Mouse (Mus musculus) erythroid progenitor cell, adult 5-6 weeks (primary cell): ENCODE measurements around the gene Derl3. TPM values are rescaled to one million over a fixed set of nuclear protein-coding genes. Genes with fewer than 3 reads are reported as not detected.
"Not testable (repeated sequence)": the region's sequence is repeated elsewhere in the genome, so short reads cannot be mapped to it uniquely, and the experiment has no call there.

Experiments used
- ATAC-seq: replicated peaks from 2 replicates; pipeline ENCODE4 v1.8.0; 2016; ENCODE audit warnings: moderate number of reproducible peaks, mild to moderate bottlenecking, moderate TSS enrichment, inconsistent platforms; ENCODE audit not compliant: poor library complexity, low FRiP score, severe bottlenecking
- total RNA-seq, 2 experiments: library from RNA; stranded (forward) in 1 of 2; stranded (reverse) in 1 of 2; fragments of 150-400 nt in 1 of 2; fragments of 186-747, 209-891 nt in 1 of 2; gene quantifications; 2 replicates each; pipeline versions ENCODE4 v1.2.3 to v1.2.4; 2015 to 2017; ENCODE audit warnings: low replicate concordance in 2 of 2

Derl3 gene
- total RNA-seq (2015; ENCODE audit: low replicate concordance) (not detected in 2 replicates), total RNA-seq (2017; ENCODE audit: low replicate concordance) (not detected in 2 replicates)

- peak; percentile 98 for ATAC-seq
These were observed at the start of gene Derl3 for GRCm38 (mm10) chr10:75893089-75893750. Gene Derl3, plus strand, starts transcription at chr10:75893413.

GRCm38 (mm10) chr10:75843898-75844297 lies 49.3 kb upstream of the Derl3 start:
- not testable (repeated sequence) for ATAC-seq

- ATAC-seq = peak; percentile 7
These were observed 48.4 kb upstream of the Derl3 start for GRCm38 (mm10) chr10:75844800-75845199.

DNA sequence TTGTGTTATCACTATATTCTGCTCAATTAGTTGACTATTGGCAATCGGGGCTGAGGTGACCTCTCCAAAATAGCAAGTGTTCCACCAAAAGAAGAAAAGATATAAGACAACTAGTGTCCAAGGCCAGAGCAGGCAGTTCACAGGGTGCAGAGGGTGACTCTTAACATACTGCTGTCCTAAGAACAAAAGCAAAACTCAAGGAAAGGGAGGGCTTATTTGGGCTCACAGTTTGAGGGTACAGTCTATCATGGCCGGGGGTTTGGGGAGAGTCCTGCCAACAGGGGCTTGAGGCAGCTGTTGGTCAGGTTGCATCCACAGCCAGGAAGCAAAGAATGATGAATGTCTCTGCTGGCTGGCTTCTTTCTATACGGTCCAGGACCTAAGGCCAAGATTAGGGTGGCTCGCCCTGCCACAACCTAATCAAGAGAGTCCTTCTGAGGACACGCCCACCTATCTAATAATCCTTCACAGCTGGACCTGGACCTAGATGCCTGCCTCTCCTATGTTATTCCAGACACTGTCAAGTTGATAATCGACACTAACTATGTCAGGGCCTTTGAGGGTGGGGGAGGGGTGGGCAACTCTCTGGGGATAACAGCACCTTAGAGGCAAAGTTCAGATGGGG lies 47.8 kb upstream of the Derl3 start:
- peak; percentile 97 for ATAC-seq

DNA sequence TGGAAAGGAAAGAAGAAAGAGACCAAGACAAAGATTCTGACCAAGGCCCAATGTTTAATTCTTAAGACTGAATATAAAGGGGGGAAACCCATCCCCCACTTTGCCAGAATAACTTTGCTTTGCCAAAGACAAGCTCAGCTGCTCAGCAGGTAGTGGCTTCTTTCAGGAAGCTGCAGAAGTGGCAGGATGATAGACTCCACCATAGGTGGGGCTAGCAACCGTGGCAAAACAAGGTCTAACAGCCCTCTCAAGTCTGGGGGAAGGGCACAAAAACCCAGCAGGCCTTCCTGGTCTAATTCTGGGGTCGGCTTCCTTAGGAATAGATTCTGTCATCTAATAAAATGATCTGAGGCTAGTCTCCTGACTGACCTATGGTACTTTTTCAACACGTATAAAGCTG lies 44.8 kb upstream of the Derl3 start:
- no peak for ATAC-seq

DNA sequence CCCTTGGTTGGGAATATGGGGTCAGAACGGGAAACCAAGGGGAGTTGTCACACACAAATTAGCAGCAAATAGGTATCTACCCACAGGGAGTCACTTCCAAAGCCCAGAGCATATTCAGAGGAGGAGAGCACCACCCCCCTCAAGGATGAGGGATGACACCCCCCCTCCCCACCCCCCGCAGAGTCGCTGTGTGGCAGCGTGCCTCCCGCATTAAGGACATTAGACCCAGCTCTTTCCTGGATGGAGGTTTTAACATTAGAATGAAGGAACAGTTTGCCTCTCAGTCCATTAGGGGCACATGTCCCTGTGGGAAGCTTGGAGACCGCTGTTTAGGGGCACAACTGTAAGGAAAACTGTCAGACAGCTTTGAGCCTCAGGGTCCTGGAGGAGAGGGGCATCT lies 42.1 kb upstream of the Derl3 start:
- ATAC-seq = no peak

DNA sequence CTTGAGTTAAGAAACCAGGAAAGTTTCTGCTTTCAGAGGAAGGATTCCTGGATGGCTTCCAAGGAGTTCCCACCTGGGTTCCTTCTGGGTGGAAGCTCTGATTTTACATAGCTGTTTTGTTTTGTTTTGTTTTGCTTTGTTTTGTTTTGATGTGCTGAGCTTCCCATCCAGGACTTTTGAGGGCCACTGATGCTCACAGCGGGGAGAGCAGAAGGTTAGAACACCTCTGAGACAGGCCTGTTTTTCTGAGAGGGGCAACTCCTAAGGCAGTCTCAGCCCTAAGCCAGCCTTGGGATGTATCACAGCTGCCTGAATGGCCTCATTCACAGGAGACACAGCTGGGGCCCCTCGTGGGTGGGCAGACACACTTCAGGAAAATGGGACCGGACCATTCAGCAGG lies 41.5 kb upstream of the Derl3 start:
- ATAC-seq = no peak

DNA sequence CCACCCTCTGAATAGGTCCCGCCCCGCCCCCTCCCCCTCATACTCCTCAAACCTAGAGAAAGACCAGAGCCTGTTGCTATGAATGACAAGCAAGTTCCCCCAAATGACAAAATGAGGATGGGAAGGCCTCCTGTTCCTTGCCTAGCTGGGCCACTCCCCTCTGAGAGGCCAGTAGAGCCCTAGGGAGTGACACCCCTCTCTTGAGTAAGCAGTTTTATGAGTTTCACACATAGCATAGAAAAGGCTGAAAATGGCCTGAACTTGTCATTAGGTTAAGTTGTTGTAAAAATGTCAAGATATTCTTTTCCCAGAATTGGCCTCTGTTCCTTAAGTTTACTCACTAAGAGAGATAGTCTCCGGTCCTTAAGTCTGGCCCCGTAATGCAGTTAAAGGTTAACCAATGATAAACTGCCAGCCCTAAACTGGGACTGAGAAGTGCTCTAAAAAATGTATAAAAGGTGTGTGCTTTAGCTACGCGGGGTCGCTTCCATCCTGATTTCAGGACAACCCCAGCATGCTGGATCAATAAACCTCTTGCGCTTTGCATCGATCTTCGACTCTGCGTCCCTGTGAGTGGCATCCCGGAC lies 40.6 kb upstream of the Derl3 start:
- no peak for ATAC-seq

DNA sequence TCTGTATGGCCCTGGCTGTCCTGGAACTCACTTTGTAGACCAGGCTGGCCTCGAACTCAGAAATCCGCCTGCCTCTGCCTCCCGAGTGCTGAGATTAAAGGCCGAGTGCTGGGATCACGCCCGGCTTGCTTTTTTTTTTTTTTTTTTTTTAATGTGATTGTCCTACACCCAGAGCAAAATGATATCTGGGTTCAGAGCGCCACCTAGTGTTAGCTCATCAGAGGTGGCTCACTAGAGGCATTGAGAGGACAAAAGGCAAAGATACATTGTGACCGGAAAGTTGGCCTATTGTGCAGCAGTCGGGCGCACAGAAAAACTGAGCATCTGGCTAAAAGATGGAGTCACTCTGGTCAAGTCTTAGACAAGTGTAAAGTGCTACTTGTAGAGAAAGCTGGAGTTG lies 39.8 kb upstream of the Derl3 start:
- ATAC-seq = peak; percentile 71

DNA sequence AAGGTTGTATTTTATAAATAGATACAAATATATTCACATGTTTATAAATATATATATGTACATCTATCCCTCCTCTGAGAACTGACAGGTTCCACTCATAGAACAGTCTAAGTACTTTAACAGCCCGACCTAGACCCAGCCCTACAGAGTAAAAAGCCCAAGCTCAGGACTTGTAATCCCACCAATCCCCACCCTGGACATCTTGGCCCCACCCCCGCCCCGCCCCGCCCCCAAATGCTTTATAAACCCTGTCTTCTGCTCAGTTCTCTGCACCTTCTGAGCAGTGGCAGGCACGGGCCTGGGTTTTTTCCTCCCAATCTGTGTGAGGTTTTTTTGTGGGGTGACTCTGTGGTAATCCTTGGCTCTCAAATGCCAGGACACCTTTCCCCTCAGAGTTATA lies 39.1 kb upstream of the Derl3 start:
- ATAC-seq = no peak

DNA sequence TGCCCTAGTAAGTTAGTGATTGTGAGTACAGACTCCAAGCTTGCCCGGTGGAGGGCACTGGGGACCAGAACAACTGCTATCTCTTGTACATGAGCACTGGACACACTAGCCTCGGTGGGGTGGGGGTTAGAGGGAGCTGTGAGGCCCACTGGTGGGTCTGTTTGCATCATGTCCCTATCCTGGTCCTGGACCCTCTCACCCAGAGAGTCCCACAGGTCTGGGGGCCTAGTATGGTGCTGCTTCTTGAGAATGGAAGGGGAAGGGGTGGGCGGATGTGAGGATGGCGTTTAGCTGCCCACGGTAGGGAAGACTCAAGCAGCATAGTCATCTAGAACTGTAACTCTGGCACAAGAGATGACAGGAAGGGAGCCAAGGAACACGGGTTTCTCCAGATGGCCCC lies 38.4 kb upstream of the Derl3 start:
- ATAC-seq = no peak

DNA sequence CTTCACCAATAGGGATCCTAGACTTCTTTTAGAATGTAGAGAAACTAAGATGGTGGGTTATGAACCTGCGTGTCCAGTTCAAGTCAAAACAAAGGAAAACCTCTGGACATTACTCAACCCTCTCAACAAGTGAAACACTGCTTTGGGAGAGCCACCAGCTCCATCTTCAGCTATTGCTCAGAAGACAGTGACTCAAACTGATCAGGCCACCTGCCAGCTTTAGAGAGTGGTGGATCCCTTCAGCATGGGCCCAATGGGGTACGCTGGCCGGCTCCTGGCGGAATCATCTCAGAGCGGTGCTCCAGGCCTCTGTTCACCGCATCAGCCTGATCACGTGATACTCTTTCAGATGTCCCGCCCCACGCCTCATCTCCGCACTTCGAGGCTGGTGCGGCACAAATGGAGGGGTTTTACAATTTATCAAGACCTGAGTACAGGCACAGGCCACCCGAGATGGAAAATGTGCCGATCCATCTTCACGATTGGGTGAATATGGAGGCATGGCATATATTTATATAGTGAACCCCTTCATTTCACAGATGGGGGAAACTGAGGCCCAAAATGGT lies 37.7 kb upstream of the Derl3 start:
- no peak for ATAC-seq

GRCm38 (mm10) chr10:75856155-75856907 lies 36.9 kb upstream of the Derl3 start:
- ATAC-seq = no peak

DNA sequence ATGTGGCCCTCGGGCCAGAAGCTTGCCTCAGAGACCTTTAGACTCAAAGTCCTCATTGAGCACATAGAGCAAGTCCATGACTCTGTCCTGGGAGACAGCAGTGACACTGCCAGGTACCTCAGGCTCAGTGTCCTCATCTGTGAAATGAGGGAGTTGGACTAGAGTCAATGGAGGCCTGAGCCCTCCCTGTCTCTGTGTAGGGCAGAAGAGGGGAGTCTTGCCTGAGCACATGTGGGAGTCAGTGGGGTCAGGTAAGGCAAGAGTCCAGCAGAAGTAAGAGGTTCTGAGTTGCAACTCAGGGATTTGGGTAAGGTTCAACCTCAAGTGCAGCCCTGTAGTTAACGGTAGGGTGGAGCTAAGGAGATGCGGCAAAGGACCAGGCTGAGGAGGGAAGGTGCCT lies 36.2 kb upstream of the Derl3 start:
- ATAC-seq = no peak

DNA sequence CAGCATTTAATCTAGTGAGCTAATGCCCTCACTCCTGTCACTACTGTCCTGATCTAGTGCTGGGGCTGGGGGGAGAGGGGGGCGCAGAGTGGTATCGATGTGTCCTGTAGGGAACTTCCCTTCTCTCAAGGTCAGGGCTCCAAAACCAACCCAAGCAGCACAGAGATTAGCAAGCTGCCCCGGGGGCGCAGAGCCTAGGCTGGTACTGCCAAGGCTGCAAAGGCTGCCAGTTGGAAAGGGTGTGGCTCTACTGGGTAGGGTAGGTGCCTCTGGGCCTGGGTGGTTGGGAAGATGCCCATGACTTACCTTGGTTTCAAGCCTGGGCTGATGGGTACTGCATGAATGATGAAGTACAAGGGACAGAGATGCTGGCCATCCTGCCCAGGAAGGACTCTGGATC lies 35.6 kb upstream of the Derl3 start:
- no peak for ATAC-seq

DNA sequence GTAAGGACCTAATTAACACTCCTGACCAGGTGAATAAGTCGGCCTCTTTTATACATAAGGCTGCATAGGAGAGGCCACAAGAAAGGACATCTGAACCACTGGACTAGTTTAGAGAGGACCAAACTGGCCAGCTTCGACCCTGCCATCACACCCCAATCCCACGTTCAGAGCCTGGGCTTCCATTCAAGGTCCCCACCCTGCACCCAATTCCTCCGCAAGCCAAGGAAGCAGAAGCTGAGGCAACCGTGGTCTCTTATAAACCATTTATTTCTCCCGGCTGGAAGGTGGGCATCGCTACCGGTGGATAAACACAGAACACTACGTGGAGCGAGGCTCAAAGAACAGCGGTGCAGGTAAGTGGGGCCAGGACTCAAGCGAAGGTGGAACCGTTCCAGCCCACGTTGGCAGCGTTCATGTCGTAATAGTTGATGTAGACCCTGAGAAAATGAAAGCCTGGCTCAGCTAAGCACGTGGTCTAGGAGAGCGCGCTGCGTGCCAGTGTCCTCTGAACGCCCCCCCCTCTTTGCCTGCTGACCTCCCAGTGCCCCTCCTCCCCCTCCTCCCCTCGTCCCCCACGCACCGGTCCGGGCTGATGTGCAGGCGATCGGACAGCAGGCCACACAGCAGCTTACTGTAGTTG lies 34.0 kb upstream of the Derl3 start:
- no peak for ATAC-seq

- ATAC-seq = peak; percentile 97
These were observed 33.3 kb upstream of the Derl3 start, which contains the start of gene Mif for GRCm38 (mm10) chr10:75859786-75860470. Gene Mif, minus strand, starts transcription at chr10:75860240.

DNA sequence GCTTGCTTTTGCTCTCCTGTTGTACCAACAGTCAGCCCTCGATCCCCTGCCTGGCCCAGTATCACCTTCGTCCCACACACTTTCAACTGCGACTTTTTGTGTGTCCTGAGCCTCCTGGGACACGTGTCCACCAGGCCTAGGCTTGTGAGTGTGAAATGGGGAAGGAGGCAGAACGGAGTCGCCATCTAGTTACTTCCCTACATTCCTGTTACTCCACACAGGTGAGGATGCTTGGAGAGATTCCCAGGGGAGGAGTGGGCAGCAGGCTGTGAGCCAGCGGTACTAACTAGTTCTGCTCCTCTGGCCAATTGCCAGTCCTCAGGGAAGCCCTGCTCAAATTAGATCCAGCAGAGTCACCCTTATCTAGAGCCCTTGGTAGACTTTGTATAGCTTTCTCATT lies 32.5 kb upstream of the Derl3 start:
- ATAC-seq = no peak

- no peak for ATAC-seq
These were observed 31.6 kb upstream of the Derl3 start for GRCm38 (mm10) chr10:75861587-75861986.
